Mouse (Mus musculus): Measurements from ENCODE around the gene Olfr47.
"Not testable (repeated sequence)": the region's sequence is repeated elsewhere in the genome, so short reads cannot be mapped to it uniquely, and the experiment has no call there.

Olfr47 gene

DNA sequence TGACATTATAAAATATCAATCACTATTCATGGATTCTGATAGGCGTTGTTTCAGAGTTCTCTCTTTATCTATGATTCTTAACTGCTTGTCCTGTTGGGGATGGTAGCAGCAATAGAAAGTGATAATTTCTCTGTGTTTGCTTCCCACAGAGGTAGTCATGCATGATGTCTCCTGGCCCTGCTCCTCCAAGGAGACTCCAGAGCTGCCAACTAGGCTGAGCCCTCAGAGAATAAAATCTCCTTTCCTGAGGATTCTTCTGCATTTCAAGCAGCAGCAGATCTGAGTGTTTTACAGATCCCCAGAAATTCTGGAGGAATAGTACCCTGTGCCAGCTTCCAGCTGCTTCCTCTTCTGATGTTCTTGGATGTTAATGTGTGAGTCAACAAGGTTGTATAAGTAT lies at the start of gene Olfr47:
TSS of gene Olfr47 (plus strand) at position 275 of the 400 bp plus-strand sequence.
- DNase-seq (ENCODE audit: low read depth, low spot score): not testable (repeated sequence)

DNA sequence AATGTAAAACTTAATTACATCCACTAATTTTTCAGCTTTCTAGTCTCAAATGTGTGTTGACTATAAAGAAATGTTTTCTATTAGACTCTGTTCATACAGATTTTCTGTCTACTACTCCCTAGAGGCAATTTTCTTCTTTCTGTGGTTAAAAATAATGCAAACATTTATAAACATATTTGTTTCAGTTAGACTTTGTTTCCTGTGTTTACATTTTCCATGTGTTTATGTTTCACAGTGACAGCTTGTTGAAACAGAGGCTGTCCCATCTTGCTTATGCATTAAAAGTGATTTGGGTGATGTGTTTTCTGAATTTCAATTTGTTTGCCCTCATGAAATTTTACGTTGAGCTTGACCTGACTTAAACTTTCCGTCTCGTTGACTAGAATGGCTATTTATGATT lies 40.3 kb upstream of the Olfr47 start:
- DNase-seq (ENCODE audit: low read depth, low spot score): no peak

DNA sequence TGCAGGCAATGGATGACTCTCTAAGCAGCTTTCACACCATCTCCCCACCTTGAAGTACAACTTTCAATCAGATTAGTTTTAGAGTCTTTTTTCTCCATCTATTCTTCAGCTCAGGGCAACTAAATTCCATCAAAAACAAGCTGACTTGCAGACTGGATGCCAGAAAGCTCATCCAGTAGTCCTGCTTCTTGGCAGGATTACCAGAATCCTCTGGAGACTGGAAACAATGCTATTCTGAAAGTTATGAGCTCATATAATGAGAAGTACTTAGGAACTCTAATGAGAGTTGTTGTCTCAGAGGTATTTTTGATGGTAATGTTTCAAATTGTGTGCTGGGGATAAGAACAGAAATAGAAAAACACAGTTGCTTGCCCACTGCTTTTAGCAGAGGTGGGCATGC lies 34.5 kb upstream of the Olfr47 start, which contains the start of gene Olfr435:
TSS of gene Olfr435 (plus strand) at position 366 of the 400 bp plus-strand sequence.
- DNase-seq (ENCODE audit: low read depth, low spot score): no peak

DNA sequence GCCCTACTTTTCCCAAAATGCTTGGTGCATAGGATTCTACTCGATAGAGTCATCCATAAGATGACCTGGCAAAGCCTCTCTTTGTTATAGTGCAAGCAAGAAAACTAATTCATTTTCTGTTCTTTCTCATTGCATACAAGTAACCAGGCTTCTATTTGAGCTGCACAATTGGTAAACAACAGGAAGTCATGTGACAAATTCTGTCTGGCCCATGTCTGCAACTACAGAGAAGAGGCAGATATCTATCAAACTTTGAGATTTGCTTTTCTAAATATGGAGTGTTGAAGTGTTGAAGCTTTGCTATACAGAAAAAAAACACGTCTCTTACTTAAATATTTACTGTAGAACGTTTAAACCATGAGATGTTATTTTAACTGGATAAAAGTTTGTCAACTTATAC lies 33.2 kb upstream of the Olfr47 start:
- DNase-seq (ENCODE audit: low read depth, low spot score): no peak

DNA sequence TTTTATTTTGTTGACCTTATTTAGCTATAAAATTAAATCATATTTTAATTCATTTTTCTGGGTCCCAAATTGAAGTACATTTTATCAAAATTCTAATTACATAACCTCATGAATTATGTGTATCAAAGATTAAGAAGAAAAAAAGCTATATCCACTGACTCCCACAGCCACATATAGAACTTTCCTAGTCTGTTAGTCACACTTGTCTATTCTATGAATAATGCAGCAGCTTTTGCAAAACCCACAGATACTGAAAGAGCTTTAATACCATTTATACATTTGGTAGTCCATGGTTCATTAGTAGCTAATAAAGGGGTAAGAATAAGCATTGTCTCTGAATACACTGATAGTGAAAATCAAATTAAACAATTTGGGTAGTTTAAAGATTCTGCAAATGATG lies 28.5 kb upstream of the Olfr47 start:
- no peak for DNase-seq (ENCODE audit: low read depth, low spot score)

DNA sequence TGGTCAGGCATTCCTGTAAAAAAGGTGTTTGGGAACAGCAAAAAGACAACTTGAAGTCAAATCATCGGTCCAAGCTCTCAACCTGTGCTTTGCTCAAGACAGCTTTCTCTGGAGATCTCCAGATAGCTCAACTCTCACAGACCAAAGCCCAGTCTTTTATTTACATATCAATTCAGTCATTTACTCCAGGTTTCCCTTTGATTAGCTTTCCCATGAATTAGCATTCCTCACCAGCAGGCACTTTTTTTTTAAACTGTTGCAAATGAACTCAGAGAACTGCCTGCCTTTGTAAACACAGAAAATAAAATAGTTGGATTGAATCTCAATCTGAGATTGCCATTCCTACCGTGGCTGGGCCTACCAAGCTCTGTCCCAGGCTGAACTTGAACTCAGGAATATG lies 26.0 kb upstream of the Olfr47 start:
- no peak for DNase-seq (ENCODE audit: low read depth, low spot score)

DNA sequence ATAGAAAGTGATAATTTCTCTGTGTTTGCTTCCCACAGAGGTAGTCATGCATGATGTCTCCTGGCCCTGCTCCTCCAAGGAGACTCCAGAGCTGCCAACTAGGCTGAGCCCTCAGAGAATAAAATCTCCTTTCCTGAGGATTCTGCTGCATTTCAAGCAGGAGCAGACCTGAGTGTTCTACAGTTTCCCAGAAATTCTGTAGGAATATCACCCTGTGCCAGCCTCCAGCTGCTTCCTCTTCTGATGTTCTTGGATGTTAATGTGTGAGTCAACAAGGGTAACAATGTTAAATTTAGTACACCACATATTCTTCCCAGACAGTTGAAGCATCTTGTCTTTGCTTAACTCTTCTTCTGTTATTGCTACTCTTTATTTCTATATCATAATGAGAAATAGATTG lies 18.5 kb upstream of the Olfr47 start, which contains the start of gene Olfr434:
TSS of gene Olfr434 (plus strand) at position 149 of the 400 bp plus-strand sequence.
- not testable (repeated sequence) for DNase-seq (ENCODE audit: low read depth, low spot score)

DNA sequence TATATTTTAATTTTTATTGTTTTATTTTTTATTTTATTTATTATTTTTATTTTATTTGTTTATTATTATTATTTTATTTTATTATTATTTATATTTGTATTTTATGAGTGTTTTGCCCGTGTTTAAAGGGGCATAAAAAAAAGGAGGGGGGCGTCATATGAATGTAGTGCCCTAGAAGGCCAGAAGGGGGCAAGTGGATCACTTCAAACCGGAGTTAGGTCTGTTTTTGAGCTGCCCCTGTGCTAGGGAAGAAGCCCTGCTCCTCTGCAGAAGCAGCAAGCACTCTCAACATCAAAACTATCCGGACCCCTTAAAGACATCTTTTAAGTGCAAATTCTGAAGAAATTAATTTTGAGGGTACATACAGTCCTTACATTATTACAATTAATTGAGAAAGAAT lies 10.7 kb downstream of the Olfr47 start:
- peak; percentile 38 for DNase-seq (ENCODE audit: low read depth, low spot score)

DNA sequence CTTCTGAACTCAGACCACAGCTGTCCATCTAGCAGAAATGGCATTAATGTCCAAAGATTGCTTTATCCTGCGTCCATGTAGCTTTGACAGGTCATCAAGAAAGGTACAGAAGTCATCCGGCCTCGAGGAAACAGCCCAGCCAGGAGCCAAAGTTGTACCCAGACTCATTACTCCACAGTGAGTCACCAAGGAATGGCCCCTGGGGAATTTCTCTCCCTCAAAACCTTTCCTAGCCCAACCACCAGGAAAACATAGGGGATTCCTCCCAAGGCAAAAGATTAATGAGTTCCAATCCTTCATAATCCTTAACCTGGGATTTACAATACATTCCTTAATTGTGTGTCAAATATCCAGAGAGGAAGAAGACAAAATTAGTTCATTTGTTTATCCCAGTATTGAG lies 16.1 kb downstream of the Olfr47 start:
- no peak for DNase-seq (ENCODE audit: low read depth, low spot score)

DNA sequence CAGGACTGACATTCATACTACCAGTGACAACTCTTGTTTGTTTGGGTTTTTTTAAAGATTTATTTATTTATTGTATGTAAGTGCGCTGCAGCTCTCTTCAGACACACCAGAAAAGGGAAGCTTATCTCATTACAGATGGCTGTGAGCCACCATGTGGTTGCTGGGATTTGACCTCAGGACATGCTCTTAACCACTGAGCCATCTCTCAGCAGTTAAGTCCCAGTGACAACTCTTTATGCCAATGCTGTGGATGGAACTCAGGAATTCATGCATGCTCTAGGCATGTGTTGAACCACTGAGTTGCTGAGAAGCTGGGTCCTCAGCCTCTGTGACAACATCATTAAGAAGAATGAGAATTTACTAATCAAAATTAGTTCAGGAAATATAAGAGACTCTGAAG lies 21.7 kb downstream of the Olfr47 start:
- DNase-seq (ENCODE audit: low read depth, low spot score): no peak

DNA sequence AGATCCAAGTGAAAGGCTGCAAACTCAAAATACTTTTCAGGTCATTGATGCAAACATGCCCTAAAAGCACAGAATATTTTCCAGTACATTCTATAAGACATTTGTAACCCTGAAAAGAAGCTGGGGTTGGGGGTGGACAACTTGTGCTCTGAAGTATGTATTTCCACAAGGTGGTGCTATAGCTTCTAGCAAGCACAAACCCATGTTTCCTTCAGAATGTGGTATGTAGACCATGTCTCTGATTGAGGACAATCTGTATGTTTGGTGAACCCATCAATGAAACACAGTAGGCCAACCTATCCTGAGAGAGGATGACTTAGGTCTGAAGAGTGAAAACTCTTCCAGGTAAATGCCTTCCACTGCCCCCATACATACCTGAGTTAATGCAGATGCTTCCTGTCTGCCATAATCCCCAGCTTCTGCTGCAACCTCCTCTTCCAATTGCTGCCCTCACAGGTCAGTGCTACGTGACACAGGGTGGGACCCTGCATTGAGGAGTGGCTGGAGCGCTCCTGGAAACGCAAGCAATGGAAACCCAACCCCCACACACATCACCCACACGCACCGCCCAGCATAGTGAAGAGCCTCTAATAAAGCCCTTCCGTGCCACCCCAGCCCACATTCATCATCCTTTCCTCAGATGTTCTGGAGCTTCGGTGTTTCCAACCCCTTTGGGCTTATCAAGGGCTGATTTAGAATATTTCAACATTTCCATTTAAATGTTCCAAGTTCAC lies 23.0 kb downstream of the Olfr47 start:
- DNase-seq (ENCODE audit: low read depth, low spot score): peak; percentile 10

DNA sequence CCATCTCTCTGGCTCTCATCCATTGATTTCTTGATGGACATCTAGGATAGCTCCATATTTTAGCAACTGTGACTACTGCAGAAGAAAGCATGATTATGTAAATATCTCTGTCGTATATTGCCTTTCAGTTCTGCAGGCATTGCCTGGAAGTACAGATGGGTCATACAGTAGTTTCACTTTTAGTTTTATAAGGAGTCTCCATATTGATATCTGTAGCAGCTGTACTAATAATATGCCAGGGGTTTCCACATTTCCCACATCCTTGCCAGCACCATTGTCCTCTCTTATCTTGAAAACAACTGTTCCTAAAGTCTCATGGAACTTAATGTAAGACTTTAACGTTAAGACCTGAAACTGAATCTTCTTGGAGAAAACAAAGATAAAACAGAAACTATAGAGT lies 29.4 kb downstream of the Olfr47 start:
- no peak for DNase-seq (ENCODE audit: low read depth, low spot score)

DNA sequence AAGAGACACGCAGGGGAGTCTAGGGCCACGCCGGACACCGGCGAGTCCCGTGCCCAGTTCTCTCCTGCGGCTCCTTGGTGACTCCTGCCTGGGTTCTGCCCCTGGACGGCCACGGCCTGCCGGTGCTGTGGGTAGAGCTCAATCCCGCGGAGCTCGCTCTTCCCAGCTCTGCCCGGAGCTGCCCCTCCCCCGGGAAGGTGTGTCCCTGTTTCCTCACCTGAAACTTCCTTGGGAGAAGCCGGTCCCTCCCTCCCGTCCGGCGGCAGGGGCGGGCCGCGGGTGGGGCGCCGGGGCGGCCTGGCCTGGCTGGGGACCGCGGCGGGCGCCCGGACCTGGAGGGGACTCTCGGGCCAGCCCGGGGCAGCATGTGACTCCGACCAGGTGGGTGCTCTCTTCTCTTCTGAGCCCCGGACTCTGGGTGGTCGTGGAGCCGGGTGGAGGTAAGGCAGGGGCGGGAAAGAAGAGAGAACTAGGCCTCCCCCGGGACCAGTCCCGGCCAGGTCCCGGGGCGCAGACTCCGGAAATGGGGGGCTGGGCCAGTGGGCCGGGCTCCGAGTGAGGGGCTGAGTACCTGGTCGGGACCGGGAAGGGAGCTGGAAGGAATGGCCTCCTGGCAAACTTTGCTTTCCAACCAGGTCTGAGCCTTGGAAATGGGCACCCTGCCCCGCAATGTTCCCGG lies 34.2 kb downstream of the Olfr47 start, which contains the start of gene Arhgef5:
TSS of gene Arhgef5 (plus strand) at position 220 of the 679 bp plus-strand sequence.
- DNase-seq (ENCODE audit: low read depth, low spot score): peak; percentile 14

DNA sequence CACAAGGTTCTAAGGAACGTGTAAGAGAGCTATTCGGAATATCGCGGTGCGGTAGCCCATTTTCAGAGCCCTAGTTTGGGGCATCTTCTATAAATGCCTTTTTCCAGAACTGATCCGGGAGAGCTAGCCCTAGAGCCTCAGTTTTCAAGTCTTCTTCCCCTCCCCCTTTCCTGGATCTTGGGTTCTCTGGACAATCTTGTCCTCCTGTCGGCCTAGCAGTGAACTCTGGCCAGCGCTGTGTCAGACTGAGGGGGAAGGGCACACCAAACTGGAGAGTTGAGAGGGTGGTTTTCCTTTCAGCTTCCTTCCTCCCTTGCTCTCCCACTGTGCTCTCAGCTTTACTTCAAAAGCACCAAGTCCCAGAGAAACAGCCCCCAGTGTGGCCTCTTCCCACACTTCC lies 35.0 kb downstream of the Olfr47 start:
- DNase-seq (ENCODE audit: low read depth, low spot score): peak; percentile 12

DNA sequence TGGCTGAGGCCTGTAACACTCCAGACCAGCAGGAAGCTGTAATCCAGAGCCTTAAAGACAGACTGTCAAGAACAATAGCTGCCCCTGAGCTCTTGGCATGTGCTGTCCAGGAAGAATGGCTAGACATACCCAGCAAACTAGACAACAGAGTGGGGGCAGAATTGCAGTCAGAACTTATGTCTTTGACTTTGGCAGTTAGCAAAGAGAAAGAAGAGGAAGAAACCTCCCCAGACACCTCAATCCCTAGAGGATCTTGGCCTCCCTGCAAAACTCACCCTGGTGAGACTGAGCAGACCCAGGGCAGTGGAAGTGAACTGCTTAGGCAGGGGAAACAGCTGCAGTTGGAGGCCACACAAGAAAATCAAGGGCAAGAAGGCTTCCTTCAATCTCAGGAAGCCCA lies 41.3 kb downstream of the Olfr47 start:
- DNase-seq (ENCODE audit: low read depth, low spot score): no peak

DNA sequence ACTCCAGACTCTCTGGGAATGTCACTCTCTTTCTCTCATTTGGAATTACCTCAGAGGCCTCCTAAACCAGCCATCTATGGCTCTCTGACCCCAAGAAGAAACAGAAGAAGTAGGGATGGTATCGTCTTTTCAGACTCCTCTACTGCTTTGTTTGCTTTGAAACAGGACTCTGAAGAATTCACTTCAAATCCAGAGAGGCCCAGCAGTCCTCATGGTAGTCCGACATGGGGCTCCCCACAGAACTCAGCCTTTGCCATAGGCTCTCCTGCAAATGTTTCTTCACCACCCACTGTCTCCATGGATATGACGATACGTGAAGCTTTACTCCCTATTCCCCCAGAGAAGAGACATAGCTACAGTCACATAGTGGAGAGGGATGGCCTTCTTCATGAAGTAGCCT lies 42.8 kb downstream of the Olfr47 start:
- DNase-seq (ENCODE audit: low read depth, low spot score): no peak

DNA sequence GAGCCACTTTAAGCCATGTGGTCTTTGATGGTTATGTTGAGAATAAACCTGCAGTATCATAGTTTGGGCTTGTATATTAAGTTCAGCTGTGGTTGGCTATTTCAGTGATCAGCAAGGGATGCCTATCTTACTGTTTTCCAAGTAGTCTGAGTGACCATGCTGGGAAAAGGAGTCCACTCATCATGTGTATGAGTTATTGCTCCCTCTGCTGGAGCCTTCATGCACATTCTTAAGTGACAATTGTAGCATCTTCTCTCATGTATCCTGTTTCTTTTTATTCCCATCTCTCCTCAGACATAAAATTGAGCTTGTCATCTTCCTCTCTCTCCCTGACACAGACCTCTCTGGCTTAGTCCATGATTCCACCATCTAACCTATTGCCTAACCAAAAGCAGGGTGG lies 46.9 kb downstream of the Olfr47 start:
- no peak for DNase-seq (ENCODE audit: low read depth, low spot score)

DNA sequence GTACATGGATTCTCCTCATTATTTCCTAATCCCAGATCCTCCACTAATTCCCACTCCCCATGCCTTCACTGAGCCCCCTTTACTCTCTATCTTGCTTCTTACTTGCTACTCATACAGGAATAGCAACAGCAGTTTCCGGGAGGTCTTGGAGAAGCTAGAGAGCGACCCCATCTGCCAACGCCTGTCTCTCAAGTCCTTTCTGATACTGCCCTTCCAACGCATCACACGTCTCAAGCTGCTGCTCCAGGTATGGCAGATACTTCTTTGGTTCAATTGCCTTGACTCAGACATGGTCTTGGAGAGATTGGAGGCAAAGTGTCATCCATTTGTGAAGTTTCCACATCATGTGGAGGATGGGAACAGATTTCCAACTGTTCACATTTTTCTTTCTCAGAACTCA lies 49.2 kb downstream of the Olfr47 start:
- no peak for DNase-seq (ENCODE audit: low read depth, low spot score)

Measured in forelimb bud, embryonic 11.5 days (tissue).